ENCODE assay signal across 10 mouse cellular contexts in genomic region chr4:155833234-155833633, GRCm38 (mm10). TPM values are rescaled to one million over a fixed set of nuclear protein-coding genes. Genes with fewer than 3 reads are reported as not detected.
DNase-seq lines count a peak whose midpoint lies in the region; ATAC-seq lines count a peak whose summit lies in the region.
"Had no signal": no experiment of that assay in that cellular context is flagged by ENCODE, and none has a peak within 500 bp of the region (broad histone marks: within the 10 kb centered on the region; RNA-seq: fewer than 3 reads in every experiment).

No protein-coding gene starts in this region.

- peak overlapping the region; percentile 88; the same call in 1 of the 2 replicates for H3K9ac ChIP-seq in liver, embryonic 12.5 days

- no peak for ATAC-seq in liver, embryonic 12.5 days
- ATAC-seq in neutrophil, adult 5-6 weeks (ENCODE audit: extremely low read depth, insufficient number of reproducible peaks, low FRiP score, poor library complexity, severe bottlenecking): peak; percentile 36; the same call in 1 of the 2 replicates

- H3K4me1 ChIP-seq in liver, embryonic 12.5 days: peaks cover 41% of the 10 kb centered on the region

- WGBS in liver, embryonic 12.5 days (ENCODE audit: insufficient replicate concordance): 69% methylated on average over 4 of the region's 4 CpGs

- peak overlapping the region; percentile 89; the same call in 1 of the 2 replicates for H3K4me2 ChIP-seq in liver, embryonic 12.5 days

- DNase-seq in cerebellum, adult 11-12 months: peak; percentile 32
- DNase-seq in cerebellum, adult 9-10 months: no peak
- no peak for DNase-seq in liver
- peak; percentile 38 for DNase-seq in testis, postnatal 10 days (ENCODE audit: low spot score)
- no peak for DNase-seq in testis, postnatal 14 days (ENCODE audit: low spot score)
- DNase-seq in kidney, adult 8-10 months: no peak

- H3K36me3 ChIP-seq in liver, embryonic 12.5 days: peaks cover 28% of the 10 kb centered on the region

- H3K9me3 ChIP-seq in liver, embryonic 12.5 days (replicated peaks): no peaks in the 10 kb centered on the region
- H3K9me3 ChIP-seq: hindbrain, embryonic 10.5 days had no signal

- peak overlapping the region; percentile 80; the same call in 1 of the 2 replicates for H3K4me3 ChIP-seq in liver, embryonic 12.5 days

- H3K27ac ChIP-seq in liver, embryonic 12.5 days: no peak overlapping the region
- H3K27ac ChIP-seq: hindbrain, embryonic 10.5 days had no signal

- H3K27me3 ChIP-seq in liver, embryonic 12.5 days (replicated peaks): no peaks in the 10 kb centered on the region

RNA-seq across cellular contexts. Expression of gene Aurkaip1, which starts 2.2 kb away (rescaled TPM):
- polyA plus RNA-seq in liver, embryonic 12.5 days (2016; fragmentation: Nextera tagmentation; extraction: Ambion mirVana): 146 and 153 TPM in 2 replicates
- 129 and 133 TPM in 2 replicates for total RNA-seq in neutrophil, adult 5-6 weeks (2017)

RNA-seq across cellular contexts. Expression of gene Mxra8, which starts 6.2 kb away (rescaled TPM):
- 8.1 and 9.2 TPM in 2 replicates for polyA plus RNA-seq in liver, embryonic 12.5 days (2016; fragmentation: Nextera tagmentation; extraction: Ambion mirVana)
- 0.47 and 2.3 TPM in 2 replicates for total RNA-seq in neutrophil, adult 5-6 weeks (2017)
- total RNA-seq: common myeloid progenitor, adult 5-6 weeks had no signal

RNA-seq across cellular contexts. Expression of gene Dvl1, which starts 14.0 kb away (rescaled TPM):
- polyA plus RNA-seq in liver, embryonic 12.5 days (2016; fragmentation: Nextera tagmentation; extraction: Ambion mirVana): 10.7 and 12.1 TPM in 2 replicates
- total RNA-seq in neutrophil, adult 5-6 weeks (2017): 32.8 and 39.2 TPM in 2 replicates

RNA-seq across cellular contexts. Expression of gene Ccnl2, which starts 20.9 kb away (rescaled TPM):
- polyA plus RNA-seq in liver, embryonic 12.5 days (2016; fragmentation: Nextera tagmentation; extraction: Ambion mirVana): 98.8 and 101 TPM in 2 replicates
- total RNA-seq in neutrophil, adult 5-6 weeks (2017): 394 and 410 TPM in 2 replicates

RNA-seq across cellular contexts. Expression of gene Tas1r3, which starts 29.9 kb away (rescaled TPM):
- polyA plus RNA-seq in liver, embryonic 12.5 days (2016; fragmentation: Nextera tagmentation; extraction: Ambion mirVana): 0.07 and 0.11 TPM in 2 replicates
- 1.4 and 1.8 TPM in 2 replicates for total RNA-seq in neutrophil, adult 5-6 weeks (2017)

Comparison
In these comparisons a context has a peak if more than half of its experiments do, and no peak if none do; other contexts are left out.
1. DNase-seq: peak in cerebellum, adult 11-12 months (single experiment) and testis, postnatal 10 days (single experiment); none in cerebellum, adult 9-10 months (single experiment), liver (single experiment), testis, postnatal 14 days (single experiment) and kidney, adult 8-10 months (0 of 2).